Mouse (Mus musculus): ENCODE results near the gene Mrps18a.
A peak's percentile ranks its signal among the peaks of the same experiment; 100 is the strongest.

Gene Mrps18a

GRCm38 (mm10) chr17:46110402-46111289 lies at the start of gene Mrps18a:
Gene Mrps18a, plus strand, starts transcription at chr17:46110986.
- DNase-seq = peak; percentile 81

DNA sequence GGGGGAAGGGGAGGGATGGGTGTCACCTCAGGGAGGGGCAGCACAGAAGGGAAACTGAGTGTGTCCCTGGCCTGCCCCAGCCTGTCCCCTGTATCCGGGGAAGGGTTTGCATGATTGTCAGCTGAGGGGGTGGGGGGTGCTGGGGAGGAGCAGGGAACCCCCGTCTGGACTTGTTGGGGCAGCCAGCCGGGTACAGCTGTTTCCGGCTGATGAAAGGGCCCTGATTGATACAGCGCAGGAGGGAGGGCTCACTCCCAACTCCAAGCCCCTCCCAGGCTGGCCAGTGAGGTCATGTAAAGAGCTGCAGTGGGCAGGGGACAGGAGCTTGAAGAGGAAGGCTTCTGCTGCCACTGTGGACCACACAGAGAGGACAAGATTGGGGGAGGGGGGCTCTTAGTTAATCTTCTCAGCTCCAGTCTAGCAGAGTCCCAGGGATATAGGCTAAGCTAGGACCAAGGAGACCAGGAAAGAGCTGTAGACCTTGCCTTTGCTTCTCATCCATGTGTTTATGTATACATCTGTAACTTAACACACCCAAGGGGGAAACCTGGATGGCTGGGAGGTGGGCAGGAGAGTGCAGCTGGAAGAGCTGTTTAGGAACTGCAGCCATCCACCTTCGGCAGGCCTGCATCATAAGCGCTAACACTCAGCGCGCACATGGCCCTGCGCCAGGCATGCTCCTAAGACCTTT lies 47.4 kb upstream of the Mrps18a start:
- no peak for DNase-seq

GRCm38 (mm10) chr17:46063974-46064312 lies 46.8 kb upstream of the Mrps18a start:
- no peak for DNase-seq

GRCm38 (mm10) chr17:46070046-46070445 lies 40.7 kb upstream of the Mrps18a start:
- DNase-seq = no peak

GRCm38 (mm10) chr17:46071531-46071930 lies 39.3 kb upstream of the Mrps18a start:
- no peak for DNase-seq

DNA sequence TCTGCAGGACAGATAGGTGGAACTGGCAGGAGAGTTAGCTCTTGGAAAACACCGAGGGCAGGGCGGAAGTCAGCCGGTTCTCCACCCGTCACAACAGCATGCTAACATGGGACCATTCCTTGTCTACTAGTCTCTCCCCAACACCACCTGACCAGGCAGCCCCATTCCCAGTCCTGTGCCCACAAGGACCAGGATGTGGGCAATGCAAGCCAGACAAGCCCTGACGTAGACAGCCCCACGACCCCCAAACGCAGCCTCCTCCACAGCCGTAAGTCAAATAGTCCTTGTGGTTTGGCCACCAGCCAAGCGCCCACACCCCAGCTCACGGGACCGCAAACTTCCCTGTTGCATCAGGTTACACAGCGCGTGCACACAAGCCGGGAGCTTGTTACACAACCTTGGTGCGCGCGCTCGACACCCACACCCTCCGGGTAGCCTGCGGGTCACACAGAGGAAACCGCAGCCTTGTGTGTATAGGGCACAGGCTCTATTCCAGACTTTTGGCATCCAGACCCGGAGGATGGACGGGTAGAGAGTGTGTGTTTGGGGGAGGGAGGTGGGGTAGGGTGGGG lies 37.0 kb upstream of the Mrps18a start:
- DNase-seq = peak; percentile 23

DNA sequence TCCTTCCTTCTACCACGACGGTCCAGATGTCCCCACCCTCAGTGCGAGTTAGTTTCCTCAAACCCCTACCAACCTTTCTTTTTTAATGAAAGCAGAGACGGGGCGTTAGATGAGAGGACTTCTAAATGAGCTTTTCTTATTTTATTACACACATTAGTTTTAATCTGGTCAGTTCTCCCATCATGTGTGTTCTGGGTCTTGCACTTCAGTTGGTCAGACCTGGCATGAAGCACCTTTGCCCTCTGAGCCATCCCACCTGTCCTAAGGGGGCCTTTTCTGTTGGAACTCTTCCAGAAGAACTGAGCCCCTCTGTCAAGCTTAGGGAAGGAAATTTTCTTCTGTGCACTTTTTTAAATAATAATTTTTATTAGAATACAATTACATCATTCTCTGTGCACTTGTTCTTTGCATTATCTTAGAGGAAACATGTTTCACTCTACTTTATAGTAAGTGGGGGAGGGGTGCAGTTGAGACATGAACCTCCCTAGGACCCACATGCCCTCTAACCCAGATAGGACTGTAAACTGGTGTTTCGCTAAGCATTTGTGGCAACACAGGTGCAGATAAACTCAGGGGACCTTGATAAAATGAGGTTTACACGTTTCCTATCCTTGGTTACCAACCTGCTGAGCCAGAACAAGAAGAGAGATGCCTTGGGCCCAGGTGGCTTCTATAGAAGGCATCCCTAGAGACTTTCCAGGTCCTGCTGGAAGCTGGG lies 36.2 kb upstream of the Mrps18a start:
- no peak for DNase-seq

- no peak for DNase-seq
These were observed 35.7 kb upstream of the Mrps18a start for GRCm38 (mm10) chr17:46075116-46075485.

DNA sequence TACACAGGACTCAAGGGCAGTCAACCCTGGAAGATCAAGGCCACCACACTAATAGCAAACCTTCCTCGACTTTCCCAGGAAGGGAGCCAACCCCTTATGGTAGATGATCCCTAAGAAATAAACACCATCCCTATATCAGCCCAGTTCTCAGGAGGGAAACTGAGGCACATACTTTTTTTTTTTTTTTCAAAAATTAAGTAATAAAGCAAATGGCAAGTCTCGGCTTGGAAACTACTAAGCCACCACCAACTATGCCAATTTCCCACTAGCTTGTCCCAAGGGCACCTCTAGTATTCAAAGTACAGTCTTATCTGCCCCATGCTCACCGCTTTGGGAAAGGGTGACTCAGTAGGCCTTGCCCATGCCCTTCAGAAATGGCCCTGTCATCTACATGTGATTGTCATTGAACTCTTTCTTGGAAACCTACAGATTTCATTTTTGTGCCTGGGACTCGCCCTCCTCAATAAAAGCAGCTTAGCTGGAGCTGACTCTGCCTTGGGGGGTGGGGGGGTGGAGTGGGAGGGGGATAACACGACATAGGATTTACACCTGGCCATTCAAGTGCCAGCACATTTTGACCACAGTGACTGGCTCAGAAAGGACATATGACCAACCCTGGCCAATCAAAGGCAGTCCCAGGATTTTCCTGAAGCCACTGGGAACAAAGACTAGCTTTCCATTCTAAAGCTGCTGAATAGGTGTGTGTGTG lies 35.1 kb upstream of the Mrps18a start:
- no peak for DNase-seq

- DNase-seq = no peak
These were observed 34.6 kb upstream of the Mrps18a start for GRCm38 (mm10) chr17:46076260-46076551.

DNA sequence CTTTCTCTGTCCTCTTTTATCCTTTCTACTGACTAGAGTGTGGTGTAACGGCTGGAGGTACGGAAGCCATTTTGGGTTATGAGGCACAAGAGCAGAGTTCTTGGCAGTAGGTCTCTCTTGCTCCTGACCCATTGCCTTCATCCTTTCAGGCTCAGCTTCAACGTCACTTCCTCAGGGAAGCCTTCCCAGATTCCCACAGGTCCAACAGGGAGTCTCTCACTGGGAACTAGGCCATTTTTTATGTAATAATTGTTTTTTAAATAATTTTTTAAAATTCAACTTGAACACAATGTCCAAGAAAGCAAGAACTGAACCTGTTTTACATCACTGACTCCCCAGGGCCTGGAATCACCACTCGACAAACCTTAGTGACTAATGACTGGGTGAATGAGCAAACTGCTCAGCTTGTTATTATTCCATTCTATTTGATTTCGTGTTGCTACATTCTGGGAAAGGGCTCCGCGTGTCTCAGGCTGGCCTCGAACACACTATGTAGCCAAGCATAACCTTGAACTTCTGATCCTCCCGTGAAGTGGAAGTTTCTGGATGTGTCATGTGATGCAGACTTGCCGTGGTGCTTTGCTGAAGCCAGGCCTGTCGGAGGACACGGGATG lies 32.8 kb upstream of the Mrps18a start:
- no peak for DNase-seq

GRCm38 (mm10) chr17:46079037-46079436 lies 31.7 kb upstream of the Mrps18a start:
- no peak for DNase-seq

DNA sequence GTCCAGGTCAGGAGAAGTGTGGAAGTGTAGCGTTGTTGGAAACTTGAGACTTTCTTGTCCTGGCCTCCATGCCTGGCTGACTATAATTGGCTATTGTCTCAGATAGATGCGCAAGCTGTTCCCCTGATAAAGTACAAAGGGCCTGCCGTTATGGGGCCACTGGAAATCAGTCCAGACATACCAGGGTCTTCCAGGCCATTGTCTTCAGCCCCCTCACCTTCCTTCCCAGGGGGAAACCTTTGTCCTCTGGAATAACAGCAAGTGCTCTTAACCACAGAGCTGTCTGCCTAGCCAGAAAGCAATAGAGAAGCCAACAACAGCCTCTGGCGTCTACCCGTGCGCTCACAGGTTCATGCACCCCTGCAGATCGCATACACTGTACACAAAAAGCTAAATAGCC lies 30.4 kb upstream of the Mrps18a start:
- no peak for DNase-seq

DNA sequence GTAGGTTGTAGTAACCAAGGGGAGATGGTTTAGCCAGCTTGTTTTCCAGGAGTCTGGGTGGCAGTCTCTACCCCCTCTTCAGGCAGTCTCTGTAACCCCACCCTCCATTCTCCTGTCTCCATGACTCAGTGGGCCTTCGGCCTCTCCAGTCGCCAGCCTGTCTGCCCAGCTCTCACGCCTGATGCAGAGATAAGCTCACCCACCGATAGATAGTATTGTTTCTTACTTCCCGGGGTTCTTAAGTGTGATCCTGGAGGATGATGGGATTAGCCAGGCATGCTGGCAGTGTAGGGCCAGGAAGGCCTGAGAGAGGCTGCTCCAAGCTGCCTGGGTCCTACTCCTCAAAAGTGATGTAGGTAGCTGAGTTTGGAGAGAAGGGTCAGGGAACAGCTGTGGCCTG lies 29.7 kb upstream of the Mrps18a start:
- DNase-seq = no peak

DNA sequence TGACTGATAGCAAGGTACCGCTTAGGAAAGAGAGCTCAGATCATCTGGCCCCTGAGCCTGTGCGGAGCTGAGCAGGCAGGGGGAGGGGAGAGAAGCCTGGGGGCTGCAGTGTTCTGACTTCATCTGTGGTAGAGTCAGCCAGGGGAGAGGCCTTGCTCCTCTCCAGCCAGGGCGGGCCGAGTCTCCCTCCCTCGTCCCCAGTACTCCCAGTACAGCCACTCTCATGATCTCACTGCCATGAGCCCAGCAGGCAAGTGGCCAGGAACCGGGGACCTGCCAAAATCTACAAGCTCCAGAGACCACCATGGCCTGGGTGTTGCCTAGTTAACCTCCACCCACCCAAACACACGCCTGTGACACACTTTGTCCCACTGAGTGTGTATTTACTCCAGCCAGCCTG lies 29.1 kb upstream of the Mrps18a start:
- no peak for DNase-seq

DNA sequence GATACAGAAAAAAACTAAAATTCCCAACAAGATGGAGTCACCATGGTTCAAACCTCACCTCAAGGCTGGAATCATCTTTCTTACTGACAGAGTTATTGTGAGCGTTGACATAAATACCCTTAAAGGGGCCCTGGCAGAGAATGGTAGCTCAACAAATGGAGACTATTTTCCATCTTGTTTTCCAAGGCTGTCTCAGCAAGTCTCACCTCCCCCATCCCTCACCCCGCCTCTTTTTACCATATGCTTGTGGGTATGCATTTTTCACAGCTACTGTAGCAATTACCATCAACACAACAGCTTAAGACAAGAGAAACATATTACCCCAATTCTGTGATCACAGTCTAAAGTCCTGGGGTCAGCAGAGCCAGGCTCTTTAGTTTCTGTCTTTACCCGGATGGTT lies 27.4 kb upstream of the Mrps18a start:
- no peak for DNase-seq

GRCm38 (mm10) chr17:46084091-46084501 lies 26.7 kb upstream of the Mrps18a start:
- peak; percentile 16 for DNase-seq

GRCm38 (mm10) chr17:46086341-46086870 lies 24.4 kb upstream of the Mrps18a start:
- DNase-seq = no peak

DNA sequence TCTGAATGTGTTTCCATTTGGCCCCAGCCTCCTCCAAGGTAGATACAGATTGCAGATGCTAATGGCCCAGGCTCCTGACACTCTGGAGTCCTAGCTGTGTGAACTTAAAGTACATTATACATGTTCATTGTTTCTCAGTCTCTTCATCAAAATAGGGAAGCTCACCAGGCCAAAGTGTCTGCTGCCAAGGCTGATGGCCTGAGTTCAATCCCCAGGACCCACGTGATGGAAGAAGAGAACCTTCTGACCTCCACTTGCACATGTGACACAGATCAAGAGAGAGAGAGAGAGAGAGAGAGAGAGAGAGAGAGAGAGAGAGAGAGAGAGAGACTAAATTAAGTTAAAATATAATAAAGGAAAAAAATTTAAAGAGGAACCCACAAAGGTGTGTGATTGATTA lies 19.4 kb upstream of the Mrps18a start:
- DNase-seq = no peak

DNA sequence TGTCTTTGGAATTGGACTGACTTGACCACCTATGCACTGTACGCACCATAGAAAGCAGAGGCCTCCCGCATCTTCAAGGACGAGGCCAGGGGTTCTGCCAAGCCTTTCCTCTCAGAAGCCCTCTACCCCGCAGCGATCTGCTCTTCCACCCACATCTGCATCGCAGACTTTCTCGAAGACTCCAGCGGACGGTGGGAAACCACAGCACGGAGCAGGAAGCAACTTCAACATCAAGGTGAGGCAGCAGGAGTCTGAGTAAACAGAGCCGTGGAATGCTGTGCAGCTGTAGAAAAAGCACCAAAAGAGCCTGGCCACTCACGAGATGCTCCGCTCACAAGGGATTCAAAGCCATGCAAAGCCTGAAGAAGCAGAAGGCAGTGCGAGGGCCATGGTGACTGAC lies 18.9 kb upstream of the Mrps18a start:
- no peak for DNase-seq

DNA sequence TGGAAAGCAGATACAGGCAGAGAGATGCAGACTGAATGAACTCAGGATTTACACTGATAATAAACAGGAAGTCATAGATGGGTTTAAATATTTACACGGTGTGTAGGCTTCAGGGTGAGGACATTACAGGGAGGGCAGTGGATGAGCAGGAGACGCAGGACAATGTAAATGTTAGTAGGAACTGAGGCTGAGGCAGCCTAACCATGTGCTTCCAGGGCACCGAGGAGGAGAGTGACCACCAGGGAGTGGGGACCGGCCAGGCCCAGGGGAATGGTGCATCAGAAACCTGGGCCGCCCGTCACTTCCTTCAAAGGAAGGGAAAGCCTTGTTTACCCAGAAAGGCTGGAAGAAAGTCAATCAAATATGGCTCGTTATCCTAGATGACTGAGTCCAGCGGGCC lies 12.3 kb upstream of the Mrps18a start:
- no peak for DNase-seq

DNA sequence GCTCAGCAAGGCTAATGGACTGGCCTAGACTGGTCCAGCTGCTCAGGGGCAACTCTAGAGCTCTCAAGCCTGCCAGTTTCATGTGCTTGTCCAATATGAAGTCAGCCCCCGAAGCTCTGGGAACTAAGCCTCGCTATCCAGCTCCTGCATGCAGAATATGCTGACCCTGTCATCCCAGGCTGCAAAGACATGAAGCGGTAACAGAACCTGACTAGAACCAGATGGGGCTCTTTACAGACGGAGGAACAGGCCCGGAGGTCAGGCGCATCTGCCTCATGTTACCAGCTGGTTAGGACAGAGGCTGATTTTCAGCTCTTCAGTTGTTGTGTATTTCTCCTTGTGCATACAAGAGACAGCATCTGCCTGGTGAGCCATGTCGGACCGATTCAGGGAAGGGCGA lies 8.9 kb upstream of the Mrps18a start:
- no peak for DNase-seq

Measured in cerebellum, adult 11 months (tissue).